Mouse (Mus musculus) kidney, adult 2 months (tissue): ENCODE measurements at regions not wholly inside any gene's neighbourhood (a gene's known extent, or its start where the extent isn't known, plus 50 kb on each side); places are given as distances from the start of the nearest gene placed in this dataset.

Source experiments
- CTCF ChIP-seq: fragments of 200-500 bp; conservative IDR thresholded peaks from 2 replicates; pipeline ENCODE4 v1.5.1; 2011; ENCODE audit warnings: low read depth, mild to moderate bottlenecking, control low read depth, low read length, moderate library complexity, mixed read lengths; ENCODE audit not compliant: insufficient read depth, insufficient read length
- POLR2A ChIP-seq: fragments of 200-500 bp; IDR thresholded peaks from one replicate; pipeline ENCODE4 v1.6.1; 2011; ENCODE audit warnings: low read depth, low read length, control low read depth

GRCm38 (mm10) chr15:63675491-63676036 lies 169.4 kb downstream of the Gsdmc2 start:
- TF ChIP-seq CTCF, result no peak
- no peak for TF ChIP-seq POLR2A
